Mouse (Mus musculus) liver, postnatal 0 days (tissue): ENCODE measurements at regions not wholly inside any gene's neighbourhood (a gene's known extent, or its start where the extent isn't known, plus 50 kb on each side); places are given as distances from the start of the nearest gene placed in this dataset.

ENCODE experiments used
- CTCF ChIP-seq: sonication (generic); IDR thresholded peaks from 2 replicates; pipeline ENCODE4 v1.5.1; 2016; ENCODE audit warnings: antibody characterized with exemption, low read depth
- EP300 ChIP-seq: IDR thresholded peaks from 2 replicates; pipeline ENCODE4 v1.6.1; 2016; ENCODE audit warnings: antibody characterized with exemption, low read depth, mild to moderate bottlenecking

DNA sequence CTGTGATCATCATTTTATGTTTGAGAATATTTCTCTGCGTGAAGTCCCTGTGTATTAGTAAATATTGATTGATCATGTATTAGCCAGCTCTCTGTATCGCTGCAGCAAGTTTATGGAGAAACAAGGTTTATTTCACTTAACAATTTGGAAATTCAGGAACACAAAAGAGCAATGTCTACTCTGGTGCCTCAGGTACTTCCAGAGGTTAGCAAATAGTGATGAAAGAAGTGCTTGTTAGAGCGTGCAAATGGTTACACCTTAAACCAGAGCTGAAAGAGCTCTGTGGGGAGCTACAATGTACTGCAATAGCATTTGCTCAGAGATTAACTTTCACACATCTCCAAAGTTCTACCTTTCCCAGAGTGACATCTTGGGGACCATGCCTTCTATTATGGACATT, 400.9 kb downstream of the Fam198b start:
- TF ChIP-seq CTCF (no peak), EP300 (no peak)
